Mouse (Mus musculus) WW6 (cell line): ENCODE results near the gene Dpagt1.

Source experiments
- DNase-seq: peaks from one replicate; pipeline ENCODE4 v3.0.0-alpha.2; 2013; ENCODE audit warnings: low read depth, low spot score

Dpagt1 gene

GRCm38 (mm10) chr9:44378153-44378730 lies 52.4 kb downstream of the Dpagt1 start:
- no peak for DNase-seq

GRCm38 (mm10) chr9:44379054-44379834 lies 53.4 kb downstream of the Dpagt1 start, which contains the start of gene Hyou1:
TSS of gene Hyou1 (plus strand) at chr9:44379490.
- DNase-seq, result peak; percentile 93

GRCm38 (mm10) chr9:44379862-44380261 lies 54.0 kb downstream of the Dpagt1 start:
- DNase-seq, result no peak
